Mouse (Mus musculus) R1 (cell line): ENCODE data around the gene Magi2.
"Not testable (repeated sequence)": the region's sequence is repeated elsewhere in the genome, so short reads cannot be mapped to it uniquely, and the experiment has no call there.

Source experiments
- DNase-seq: peaks from one replicate; pipeline ENCODE4 v3.0.0-alpha.2; 2018; ENCODE audit warnings: low read depth, low spot score

The Magi2 gene

GRCm38 (mm10) chr5:20241523-20241922 lies 1014.7 kb downstream of the Magi2 start:
- DNase-seq: no peak

- DNase-seq: no peak
Observed at GRCm38 (mm10) chr5:20242496-20242895, 1015.7 kb downstream of the Magi2 start.

- no peak for DNase-seq
Observed at GRCm38 (mm10) chr5:20249382-20249781, 1022.5 kb downstream of the Magi2 start.

- no peak for DNase-seq
Observed at GRCm38 (mm10) chr5:20251541-20251940, 1024.7 kb downstream of the Magi2 start.

- DNase-seq: no peak
Observed at GRCm38 (mm10) chr5:20256150-20256868, 1029.5 kb downstream of the Magi2 start.

GRCm38 (mm10) chr5:20256933-20257332 lies 1030.1 kb downstream of the Magi2 start:
- DNase-seq: no peak

GRCm38 (mm10) chr5:20257419-20257818 lies 1030.6 kb downstream of the Magi2 start:
- no peak for DNase-seq

- DNase-seq: no peak
Observed at GRCm38 (mm10) chr5:20259719-20260118, 1032.9 kb downstream of the Magi2 start.

- DNase-seq: not testable (repeated sequence)
Observed at GRCm38 (mm10) chr5:20272680-20273079, 1045.8 kb downstream of the Magi2 start.

GRCm38 (mm10) chr5:20275632-20276031 lies 1048.8 kb downstream of the Magi2 start:
- DNase-seq: peak; percentile 18

- no peak for DNase-seq
Observed at GRCm38 (mm10) chr5:20285080-20285840, 1058.4 kb downstream of the Magi2 start.

- DNase-seq: no peak
Observed at GRCm38 (mm10) chr5:20294521-20294920, 1067.7 kb downstream of the Magi2 start.

GRCm38 (mm10) chr5:20299816-20300215 lies 1073.0 kb downstream of the Magi2 start:
- DNase-seq: no peak

GRCm38 (mm10) chr5:20303056-20303965 lies 1076.5 kb downstream of the Magi2 start:
- DNase-seq: no peak

- no peak for DNase-seq
Observed at GRCm38 (mm10) chr5:20320970-20321369, 1094.1 kb downstream of the Magi2 start.

- peak; percentile 84 for DNase-seq
Observed at GRCm38 (mm10) chr5:20325290-20325689, 1098.5 kb downstream of the Magi2 start.

- DNase-seq: no peak
Observed at GRCm38 (mm10) chr5:20328901-20329300, 1102.1 kb downstream of the Magi2 start.

- DNase-seq: no peak
Observed at GRCm38 (mm10) chr5:20330025-20330424, 1103.2 kb downstream of the Magi2 start.

GRCm38 (mm10) chr5:20332574-20332973 lies 1105.7 kb downstream of the Magi2 start:
- no peak for DNase-seq

- DNase-seq: no peak
Observed at GRCm38 (mm10) chr5:20334549-20334948, 1107.7 kb downstream of the Magi2 start.

GRCm38 (mm10) chr5:20352941-20353340 lies 1126.1 kb downstream of the Magi2 start:
- DNase-seq: no peak

- no peak for DNase-seq
Observed at GRCm38 (mm10) chr5:20358437-20358836, 1131.6 kb downstream of the Magi2 start.
